Mouse (Mus musculus) left cerebral cortex, postnatal 36 days (tissue): ENCODE measurements around the gene Olfr1115. TPM values are rescaled to one million over a fixed set of nuclear protein-coding genes. Genes with fewer than 3 reads are reported as not detected.
"Not testable (repeated sequence)": the region's sequence is repeated elsewhere in the genome, so short reads cannot be mapped to it uniquely, and the experiment has no call there.

ENCODE experiments used
- DNase-seq, 2 experiments: peaks; one replicate each; pipeline ENCODE4 v3.0.0; 2021 to 2022; ENCODE audit warnings: low spot score in 2 of 2, mixed read lengths in 1 of 2
- intact Hi-C: fragments of 180-260 bp; cut with DNase I; formaldehyde crosslinking; loops from one replicate; pipeline ENCODE4 v1.15.1; 2025
- microRNA-seq: library from miRNA; unstranded; fragments of <30 nt; microRNA quantifications from one replicate; pipeline ENCODE4 v1.2.0, GENCODE M21; 2022
- total RNA-seq, 2 experiments: library from RNA; stranded (reverse); gene quantifications; 2 replicates each; pipeline ENCODE4 v1.2.3; 2021

Gene Olfr1115
- total RNA-seq: not detected

- intact Hi-C loops: no loop called here
- no peak for DNase-seq
These were observed at the start of gene Olfr1115 for GRCm38 (mm10) chr2:87247713-87248112. Gene Olfr1115 (plus strand): TSS chr2:87248013.

DNA sequence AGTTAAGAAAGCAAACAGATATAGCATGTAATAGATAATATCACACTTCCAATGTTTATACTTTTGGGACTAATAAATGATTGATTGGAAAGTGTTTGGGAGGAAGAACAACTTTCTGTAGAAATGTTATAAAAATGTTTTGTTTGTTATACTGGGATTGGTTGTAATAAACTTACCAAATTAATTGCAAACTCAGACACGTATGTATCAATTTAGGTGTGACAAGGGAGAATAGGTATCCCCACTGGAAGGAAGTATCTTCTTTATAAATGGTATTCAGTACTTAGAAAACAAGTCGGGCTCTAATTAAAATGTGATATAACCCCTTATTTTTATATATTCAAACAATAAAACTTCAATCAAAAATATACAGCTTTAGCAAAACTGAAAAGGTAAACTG lies 39.1 kb upstream of the Olfr1115 start, which contains the start of gene Olfr1113:
Gene Olfr1113, plus strand, starts transcription at position 301 of the 400 bp plus-strand sequence.
- DNase-seq: no peak
- intact Hi-C loops: no loop called here

DNA sequence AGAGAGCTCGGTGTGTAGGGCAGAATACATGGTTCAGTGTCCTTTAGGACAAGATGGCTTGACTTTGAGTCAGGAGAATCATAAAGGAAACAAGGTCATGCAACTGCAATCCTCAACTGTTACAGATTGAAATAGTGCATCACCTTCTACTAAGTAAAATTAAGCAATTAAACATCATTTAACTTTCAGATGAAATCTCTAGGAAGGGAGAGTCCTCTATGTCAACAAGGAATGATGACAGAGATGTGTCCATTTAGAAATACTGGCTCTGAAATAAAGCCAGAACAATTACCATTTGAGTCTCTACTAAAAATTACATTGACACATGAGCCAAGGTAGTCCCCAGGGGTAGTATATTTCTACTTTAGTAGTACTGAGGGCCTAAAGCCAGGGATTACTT lies 19.4 kb downstream of the Olfr1115 start, which contains the start of gene Olfr1116:
Gene Olfr1116, plus strand, starts transcription at position 301 of the 400 bp plus-strand sequence.
- intact Hi-C loops: no loop called here

GRCm38 (mm10) chr2:87293977-87294376 lies 46.2 kb downstream of the Olfr1115 start:
- intact Hi-C loops, DNase-seq: not testable (repeated sequence)

More for the DNA sequence above, 19.4 kb downstream of the Olfr1115 start, which contains the start of gene Olfr1116:
- DNase-seq: no peak

Small RNAs within 50 kb of the gene (microRNA-seq; reads per million reads assigned to microRNA genes)
- gene Gm27438: not detected

Other genes with a start within 250 kb of the Olfr1115 start
- not detected for gene Olfr1102, start 249.6 kb upstream of the Olfr1115 start, total RNA-seq
- not detected for gene Olfr1104, start 220.9 kb upstream of the Olfr1115 start, total RNA-seq
- not detected for gene Olfr1105, start 211.5 kb upstream of the Olfr1115 start, total RNA-seq
- gene Olfr1106, start 195.7 kb upstream of the Olfr1115 start, total RNA-seq: not detected
- gene Olfr1107, start 172.2 kb upstream of the Olfr1115 start, total RNA-seq: not detected
- not detected for gene Olfr1109, start 152.0 kb upstream of the Olfr1115 start, total RNA-seq
- not detected for gene Olfr259, start 133.4 kb upstream of the Olfr1115 start, total RNA-seq
- gene Olfr1110, start 107.7 kb upstream of the Olfr1115 start, total RNA-seq: not detected
- not detected for gene Olfr1111, start 95.4 kb upstream of the Olfr1115 start, total RNA-seq
- not detected for gene Olfr1112, start 60.2 kb upstream of the Olfr1115 start, total RNA-seq
- not detected for gene Olfr1113, start 39.0 kb upstream of the Olfr1115 start, total RNA-seq
- not detected for gene Olfr1116, start 19.5 kb downstream of the Olfr1115 start, total RNA-seq
- gene Olfr1118, start 59.6 kb downstream of the Olfr1115 start, total RNA-seq: not detected
- gene Olfr1120, start 106.8 kb downstream of the Olfr1115 start, total RNA-seq: not detected
- gene Olfr1121, start 121.9 kb downstream of the Olfr1115 start, total RNA-seq: not detected
- under 1 TPM in 1 of 2 experiments, not detected in 1; 0.18 TPM for gene Olfr1122, start 137.8 kb downstream of the Olfr1115 start, total RNA-seq
- gene Olfr1123, start 168.6 kb downstream of the Olfr1115 start, total RNA-seq: not detected
- gene Olfr1124, start 182.3 kb downstream of the Olfr1115 start, total RNA-seq: not detected
- gene Olfr1126, start 205.9 kb downstream of the Olfr1115 start, total RNA-seq: not detected
- gene Pramel7, start 249.1 kb downstream of the Olfr1115 start, total RNA-seq: not detected